Mouse (Mus musculus) urinary bladder, adult 2 months (tissue): Measurements from ENCODE around the gene Aldh1a1. TPM values are rescaled to one million over a fixed set of nuclear protein-coding genes. Genes with fewer than 3 reads are reported as not detected.
"Not testable (repeated sequence)": the region's sequence is repeated elsewhere in the genome, so short reads cannot be mapped to it uniquely, and the experiment has no call there.

ENCODE experiments used
- DNase-seq: peaks from one replicate; pipeline ENCODE4 v3.0.0; 2022; ENCODE audit warnings: low spot score
- polyA plus RNA-seq: library from polyadenylated mRNA; depleted of rRNA; stranded (reverse); fragments of >200 nt; gene quantifications from 2 replicates; pipeline ENCODE4 v1.2.3, GENCODE M21; 2012; rRNA removed

Gene Aldh1a1
- polyA plus RNA-seq, result 51.9 and 56.5 TPM in 2 replicates

DNA sequence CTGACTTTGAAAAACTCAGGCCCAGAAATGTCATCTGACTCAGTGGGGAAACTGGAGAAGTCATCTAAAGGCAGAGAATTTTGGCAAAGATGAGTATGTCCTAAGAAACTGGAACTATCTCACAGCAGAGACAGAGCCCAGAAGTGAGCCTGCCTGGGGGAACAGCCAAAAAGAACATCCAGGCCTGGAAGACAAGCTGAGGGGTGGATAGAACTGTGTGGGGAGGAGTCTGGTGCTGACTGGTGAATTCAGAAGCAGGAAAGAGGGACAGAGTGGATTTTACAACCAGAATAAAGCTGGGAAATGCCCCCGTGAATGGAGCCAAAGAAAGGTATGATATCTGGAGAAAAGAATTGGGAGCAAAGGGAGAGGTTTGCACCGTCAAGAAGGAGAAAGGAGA lies at the start of gene Aldh1a1:
Aldh1a1 (plus strand) TSS at position 225 of the 400 bp plus-strand sequence.
- no peak for DNase-seq

DNA sequence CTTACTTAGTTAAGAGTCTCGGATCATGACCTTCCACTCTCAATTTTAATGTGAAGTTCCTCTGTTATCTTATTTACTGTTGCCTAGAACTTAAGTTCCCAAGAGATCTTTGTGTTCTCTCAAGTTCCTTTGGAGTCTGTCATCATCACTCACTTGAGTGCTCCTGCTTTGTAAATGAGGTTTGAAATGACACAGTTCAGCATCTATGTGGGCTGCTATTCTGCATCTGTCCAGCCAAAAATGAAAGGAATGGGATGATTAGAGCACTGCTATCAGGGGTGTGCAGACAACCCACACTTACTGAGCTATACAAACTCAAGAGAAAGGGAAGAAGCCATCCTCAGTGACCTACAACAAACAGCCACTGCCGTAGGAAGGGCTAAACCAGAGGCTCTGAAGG lies 44.7 kb upstream of the Aldh1a1 start:
- no peak for DNase-seq

DNA sequence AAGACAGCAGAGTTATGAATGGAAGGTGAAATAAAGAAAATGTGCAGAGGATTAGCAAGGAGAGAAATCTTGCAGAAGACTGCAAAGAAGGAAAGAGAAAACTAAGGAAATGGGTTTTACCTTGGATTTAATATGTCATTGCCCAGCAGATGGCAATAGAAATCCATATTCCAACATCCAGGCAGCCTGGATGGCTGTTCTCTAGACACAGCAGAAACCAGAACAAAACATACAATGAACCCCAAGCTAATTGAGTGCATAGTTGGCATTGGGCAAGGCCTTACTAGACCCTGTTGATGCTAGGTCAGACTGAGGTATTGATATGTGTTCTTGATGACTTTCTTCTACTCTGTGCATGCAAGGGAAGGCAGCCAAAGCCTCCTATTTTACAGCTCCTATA lies 43.0 kb upstream of the Aldh1a1 start:
- no peak for DNase-seq

DNA sequence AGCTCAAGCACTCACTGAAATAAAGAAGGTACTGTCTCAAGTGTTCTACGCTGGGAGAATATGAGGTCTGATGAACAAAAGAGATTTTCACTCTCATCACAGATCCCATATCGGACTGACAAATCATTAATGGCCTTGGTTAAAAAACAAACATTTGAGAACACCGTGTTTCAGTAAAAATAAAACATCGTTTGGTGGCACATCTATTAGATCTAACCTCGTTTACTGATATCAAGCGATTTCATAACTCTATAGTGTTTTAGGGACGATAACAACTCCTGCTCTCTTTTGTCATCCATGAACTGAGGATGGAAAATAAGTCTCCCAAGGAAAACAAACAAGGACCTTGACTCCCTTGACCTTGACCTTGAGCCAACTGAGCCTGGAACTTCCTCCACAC lies 41.5 kb upstream of the Aldh1a1 start:
- DNase-seq, result no peak

DNA sequence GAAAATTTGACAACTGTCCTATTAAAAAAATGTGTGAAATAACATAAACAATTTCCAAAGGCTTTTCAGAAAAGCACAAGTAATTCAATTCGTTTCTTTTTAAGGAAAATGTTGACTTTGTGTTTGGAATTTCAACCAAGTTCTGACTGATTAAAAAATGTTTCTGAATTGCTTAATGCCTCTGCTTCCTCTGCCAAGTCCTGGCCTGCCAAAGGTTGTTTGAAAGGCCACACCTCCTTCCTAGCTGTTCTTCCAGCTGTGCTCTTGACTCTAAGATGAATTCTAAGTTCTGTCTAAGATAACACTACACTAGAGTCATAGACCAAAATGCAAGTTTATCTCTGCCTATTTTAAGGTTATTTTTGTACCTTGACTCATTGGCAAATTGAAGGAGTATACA lies 8.0 kb upstream of the Aldh1a1 start:
- no peak for DNase-seq

DNA sequence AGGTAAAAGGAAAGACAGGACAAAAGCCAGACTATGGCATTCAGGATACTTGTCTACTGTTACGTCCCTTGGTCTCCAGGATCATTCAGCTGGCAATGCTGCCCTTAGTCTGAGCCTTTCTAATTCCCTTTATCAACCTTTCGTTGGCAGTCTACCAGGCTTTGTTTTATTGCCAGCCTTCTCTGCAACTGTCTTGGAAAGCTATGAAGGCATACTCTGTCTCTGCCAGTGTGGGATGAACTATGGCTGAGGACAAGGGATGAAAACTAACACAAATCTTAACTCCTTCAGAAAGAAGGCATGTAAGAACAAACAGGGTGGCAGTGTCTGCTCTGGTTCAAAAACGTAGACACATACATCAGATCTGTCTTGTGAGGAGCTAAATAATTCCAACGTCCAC lies 565 bp upstream of the Aldh1a1 start:
- no peak for DNase-seq

DNA sequence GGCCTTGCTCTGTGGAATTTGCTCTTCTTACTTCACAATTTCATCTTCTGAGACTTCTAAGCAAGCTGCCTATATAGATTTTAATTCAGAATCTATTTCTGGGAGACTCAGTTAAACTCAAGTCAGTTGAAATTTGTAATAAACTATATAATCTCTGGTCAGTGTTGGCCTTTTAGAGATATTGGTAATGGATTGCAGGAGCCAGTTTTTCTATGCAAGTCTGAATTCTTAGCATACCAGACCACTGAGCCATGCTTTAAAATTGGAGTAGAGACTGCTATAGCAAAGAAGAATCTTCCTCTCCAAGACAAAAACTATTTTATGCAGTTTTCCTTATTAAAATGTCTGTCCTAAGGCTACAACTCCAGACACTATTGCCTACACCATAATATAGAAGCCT lies 4.0 kb downstream of the Aldh1a1 start:
- no peak for DNase-seq

DNA sequence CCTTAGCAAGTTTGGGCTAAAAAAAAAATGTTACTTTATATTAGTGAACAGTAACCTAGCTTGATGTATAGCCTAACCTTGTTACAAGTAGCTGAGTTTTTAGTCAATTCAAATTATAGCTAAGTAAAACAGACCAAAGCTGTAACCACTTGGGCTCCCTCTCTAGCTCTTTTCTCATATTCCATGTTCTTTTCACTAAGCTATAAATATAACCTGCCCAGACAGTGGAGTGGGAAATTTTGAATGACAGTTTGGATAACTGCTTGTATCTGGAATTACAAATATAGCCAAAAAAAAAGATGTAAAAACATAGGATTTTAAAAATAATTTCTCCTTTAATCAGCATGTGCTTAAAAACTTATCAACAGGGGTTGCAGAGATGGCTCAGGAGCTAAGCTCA lies 12.8 kb downstream of the Aldh1a1 start:
- DNase-seq, result no peak

DNA sequence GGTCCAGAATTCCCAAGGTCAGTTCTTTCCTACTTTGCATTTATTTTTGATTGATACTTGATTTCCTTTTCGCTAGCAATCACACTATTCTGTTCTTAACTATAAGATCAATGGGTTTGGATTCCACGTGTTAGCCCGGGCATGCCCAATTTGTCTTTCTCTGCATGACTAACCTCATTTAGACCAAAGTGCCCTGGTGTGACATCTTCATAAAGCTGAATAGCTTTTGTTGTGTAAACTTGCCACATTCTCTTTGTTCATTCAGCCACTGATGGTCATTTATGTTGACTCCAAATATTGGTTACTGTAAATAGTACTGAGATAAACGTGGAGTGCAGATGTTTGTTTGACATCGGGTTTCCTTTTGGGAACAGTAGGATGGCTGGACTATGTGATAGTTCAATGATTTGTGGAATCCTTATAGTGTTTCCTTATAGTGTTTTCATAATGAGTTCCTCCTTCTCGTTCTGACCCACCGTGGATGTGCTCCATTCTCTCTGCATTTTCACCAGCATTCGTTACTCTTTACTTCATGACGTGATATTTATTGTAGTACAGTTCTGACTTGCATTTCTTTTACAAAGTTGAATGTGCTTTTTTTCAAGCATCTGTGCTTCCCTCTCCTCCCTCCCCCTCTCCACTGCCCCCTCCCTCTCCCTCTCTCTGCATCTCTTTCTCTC lies 14.6 kb downstream of the Aldh1a1 start:
- no peak for DNase-seq

DNA sequence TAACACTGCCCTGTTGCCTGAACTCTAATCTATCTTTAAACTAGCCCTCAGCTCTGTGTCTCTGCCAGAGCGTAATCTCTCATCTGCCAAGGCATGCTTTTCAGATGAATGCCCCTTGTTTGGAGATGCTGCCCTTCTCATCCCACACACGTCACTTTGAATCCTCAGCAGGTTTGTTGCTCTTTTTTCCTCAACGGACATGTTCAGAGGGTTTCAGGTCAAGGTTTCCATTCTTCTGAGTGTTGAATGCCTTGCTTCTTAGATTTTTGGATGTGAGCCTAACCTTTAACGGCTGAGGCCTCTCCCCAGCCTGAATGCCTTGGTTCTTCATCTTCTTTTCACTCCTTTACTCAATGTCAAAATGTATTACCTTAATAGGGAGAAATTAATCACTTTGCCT lies 16.1 kb downstream of the Aldh1a1 start:
- DNase-seq, result no peak

DNA sequence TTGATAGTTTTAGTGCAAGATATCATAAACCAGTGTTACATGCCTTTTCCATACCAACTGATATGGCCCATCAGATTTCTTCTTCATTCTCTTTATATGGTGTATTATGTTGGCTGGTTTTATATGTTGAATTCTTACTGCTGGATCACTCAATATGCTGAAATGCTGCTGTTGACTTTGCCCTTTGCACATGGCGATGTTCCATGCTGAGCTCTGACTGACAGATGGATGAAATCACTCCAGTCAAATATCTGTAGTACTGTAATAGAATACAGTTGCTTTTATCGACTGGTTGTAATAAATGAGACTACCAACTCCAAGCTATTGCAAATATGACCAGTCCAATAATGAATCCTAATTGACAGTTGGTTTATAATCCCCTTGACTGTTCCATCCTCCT lies 19.5 kb downstream of the Aldh1a1 start:
- no peak for DNase-seq

DNA sequence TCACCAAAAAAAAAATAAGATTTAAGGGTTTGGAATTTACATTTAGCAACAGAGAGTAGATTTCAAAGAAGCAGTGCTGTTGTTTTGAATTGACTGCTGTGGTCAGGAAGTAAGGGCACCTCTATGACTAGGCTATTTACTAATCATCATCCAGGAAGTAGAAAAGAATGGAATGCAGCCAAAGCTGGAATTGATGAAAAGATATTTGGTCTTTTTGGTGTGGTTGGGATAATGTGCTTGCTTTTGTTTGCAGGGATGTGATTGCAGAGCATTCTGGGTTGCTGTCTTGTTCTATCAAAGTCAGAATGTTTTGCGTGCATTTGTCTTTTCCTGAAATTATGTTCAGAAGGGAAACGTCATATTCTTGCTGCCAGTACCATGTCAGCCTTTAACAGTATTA lies 20.7 kb downstream of the Aldh1a1 start:
- DNase-seq, result no peak

DNA sequence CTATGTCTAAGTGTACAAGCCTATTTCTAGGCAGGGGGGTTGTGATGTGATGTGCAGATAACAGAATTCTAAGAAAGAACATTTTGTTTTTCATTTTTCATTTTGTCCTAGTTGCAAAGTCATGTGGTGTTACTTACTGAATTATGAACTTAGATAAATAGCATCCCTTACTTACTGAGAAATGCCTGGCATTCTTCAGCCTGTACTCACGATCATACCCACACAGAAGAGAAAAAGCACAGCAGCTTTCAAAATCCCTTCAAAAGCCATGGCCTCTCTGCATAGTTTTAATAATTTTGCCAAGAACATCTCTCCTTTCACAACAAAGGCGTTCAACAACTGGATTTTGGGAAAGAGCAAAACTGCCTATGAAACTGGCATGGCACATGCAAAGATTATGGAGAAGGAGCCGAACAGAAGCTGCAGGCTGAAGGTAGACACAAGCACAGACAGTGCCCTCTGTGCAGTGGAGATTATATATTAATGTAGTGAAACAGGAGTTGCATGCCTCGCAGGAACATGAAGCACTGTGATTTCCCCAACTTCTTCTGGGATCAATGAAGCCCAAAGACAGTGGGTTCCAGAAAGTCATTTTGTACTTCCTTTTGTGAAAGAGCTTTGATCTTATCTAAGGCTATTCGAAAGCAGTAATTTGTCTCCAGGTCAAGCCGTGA lies 21.3 kb downstream of the Aldh1a1 start:
- no peak for DNase-seq

DNA sequence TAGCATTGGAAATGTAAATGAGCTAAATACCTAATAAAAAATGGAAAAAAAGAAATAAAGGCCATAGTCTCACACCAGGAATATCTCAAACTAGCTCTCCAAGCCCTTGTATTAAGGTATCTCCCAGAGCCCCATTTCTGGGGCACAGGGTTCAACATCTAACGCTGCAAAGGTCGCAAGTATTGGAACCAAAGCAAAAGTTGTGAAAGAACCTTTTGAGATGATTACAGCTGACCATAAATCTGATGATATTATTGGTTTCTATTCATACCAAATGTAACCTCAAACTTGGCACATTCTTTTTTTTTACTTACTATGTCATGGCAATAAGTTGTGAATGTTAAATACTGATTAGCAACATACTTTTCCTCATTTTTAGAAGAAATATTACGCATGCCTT lies 24.0 kb downstream of the Aldh1a1 start:
- DNase-seq, result no peak

DNA sequence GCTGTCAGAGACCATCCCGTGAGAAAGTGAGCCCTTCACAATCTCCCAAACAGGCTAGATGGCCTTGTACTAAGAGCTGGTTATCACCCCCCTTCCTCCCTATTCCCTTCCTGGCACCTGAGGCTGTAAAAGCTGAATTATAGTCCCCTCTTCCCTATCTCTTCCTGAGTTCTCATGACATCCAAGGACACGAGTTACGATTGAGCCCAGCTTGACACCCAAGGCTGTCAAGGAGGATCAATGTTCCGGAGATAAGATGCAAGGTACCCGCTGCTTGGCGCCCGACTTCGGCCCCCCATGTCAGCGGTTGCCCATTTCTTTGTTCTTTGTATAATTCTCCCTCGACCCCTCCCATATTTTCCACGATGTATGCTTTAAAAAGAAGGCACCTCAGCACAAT lies 36.6 kb downstream of the Aldh1a1 start:
- DNase-seq, result not testable (repeated sequence)

DNA sequence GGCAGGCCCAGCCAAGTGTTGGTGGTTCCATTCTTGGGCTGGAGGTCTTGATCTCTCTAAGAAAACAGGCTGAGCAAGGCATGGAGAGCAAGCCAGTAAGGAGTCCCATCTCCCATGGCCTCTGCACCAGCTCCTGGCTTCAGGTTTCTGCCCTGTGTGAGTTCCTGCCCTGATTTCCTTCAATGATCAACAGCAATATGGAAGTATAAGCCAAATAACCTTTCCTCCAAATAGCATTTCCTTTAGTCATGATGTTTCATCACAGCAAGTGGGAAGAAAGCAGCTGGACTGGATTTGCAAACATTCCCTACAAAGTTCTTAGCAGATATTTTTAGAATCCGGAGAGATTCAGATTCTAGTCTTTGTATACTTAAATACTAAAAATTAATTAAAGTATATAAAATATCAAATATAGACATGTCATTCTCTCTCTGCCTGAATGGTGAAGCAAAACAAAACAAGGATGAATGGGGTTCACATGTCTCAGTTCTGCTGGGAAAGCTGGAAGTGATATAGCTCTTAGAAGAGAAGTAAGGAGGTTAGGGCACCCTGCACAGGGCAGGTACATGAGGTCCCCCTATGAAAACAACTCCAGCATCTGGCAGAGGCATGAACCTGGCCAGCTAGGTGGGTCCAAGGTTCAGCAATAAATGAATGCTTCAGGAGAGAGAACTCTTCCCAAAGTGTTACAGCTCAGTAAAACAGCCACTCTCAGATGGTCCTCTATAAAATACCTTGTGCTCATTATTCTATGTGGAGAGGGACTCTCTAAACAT lies 37.6 kb downstream of the Aldh1a1 start:
- DNase-seq, result no peak

DNA sequence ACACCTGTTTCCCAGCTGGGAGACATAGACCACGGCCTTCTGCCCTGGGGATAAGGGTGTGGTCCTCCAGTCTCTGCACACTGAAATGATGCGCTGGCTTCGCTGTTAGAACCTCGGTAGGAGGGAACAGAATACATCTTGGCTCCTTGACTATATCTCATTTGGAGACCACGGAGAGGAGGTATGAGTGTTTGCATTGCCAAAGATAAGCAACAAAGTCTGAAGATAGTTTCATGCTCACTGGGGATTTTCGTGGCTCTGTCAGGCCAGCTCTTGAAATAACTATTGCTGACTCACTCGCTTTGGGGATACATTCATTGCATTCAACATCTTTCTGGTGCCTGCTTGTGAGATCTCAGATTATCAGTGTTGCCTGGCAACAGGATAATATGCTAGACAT lies 44.0 kb downstream of the Aldh1a1 start:
- no peak for DNase-seq

DNA sequence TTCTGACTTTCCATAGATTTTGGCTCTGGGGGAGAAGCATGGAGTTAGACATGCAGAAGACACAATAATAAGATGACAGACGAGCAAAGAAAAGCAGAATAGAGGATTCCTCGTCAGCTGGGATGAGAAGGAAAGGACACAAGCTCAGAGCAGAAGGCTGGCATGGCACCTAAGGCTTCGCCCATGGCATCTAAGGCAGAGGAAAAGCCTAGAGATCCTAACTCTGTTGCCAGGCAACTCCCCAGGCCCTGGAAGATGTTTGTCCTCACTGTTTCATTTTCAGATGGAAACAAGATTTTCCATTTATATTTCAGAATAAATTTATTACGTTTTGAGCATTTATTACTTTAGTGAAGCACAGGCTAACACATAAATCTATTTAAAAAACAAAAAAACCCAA lies 48.5 kb downstream of the Aldh1a1 start:
- DNase-seq, result no peak

DNA sequence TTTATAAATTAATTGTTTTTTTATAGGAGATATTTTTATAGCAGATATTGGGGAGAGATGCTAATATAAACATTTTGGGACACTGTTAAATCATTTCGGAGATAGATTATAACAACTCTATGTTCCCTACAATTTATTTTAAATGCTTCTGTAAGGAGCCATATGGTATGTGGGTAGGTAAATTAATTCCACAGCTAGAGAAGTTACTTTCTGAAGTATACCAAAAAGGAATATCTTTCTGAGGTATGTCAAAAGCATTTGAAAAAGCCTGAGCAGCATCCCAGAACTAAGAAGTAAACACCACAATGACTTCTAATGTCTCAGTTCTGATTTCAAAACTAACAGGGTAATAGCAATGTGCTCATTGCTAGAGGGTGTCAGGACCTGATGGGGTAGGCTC lies 49.4 kb downstream of the Aldh1a1 start:
- DNase-seq, result no peak

DNA sequence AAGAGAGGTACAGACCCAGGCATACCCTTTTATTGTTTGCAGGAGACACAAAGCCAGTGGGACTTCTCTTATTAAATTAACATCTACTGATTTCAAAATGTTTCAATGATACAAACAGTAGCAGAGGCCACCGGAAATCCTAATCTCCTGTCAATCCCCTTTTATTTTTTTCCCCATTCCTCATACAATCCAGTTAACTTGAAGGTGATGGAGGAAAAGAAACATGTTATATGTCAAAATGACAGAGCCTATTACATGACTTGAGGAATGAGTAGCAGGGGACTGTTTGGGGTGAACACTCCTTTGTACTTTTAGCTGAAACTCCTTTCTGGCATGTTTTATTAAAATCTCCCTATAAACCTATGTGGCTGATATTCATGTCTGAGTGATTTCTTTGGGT lies 51.3 kb downstream of the Aldh1a1 start:
- no peak for DNase-seq

DNA sequence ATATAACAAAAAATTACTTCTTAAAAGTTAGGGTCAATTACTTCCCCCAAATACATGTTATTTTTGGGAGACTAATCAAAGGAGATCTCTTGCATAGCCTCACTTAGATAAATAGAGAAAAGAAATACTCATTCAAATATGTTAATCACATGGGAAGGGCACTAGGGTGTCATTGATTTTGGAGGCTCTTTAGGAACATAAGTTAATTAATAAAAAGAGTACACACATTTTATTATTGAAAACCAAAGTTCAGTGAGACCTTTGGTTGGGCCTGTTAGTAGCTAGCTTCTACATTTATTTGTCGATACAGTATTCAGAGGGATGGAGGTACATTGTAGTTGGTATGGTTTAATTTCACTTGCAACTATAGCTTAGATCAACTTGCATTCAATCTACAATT lies 52.4 kb downstream of the Aldh1a1 start:
- no peak for DNase-seq

DNA sequence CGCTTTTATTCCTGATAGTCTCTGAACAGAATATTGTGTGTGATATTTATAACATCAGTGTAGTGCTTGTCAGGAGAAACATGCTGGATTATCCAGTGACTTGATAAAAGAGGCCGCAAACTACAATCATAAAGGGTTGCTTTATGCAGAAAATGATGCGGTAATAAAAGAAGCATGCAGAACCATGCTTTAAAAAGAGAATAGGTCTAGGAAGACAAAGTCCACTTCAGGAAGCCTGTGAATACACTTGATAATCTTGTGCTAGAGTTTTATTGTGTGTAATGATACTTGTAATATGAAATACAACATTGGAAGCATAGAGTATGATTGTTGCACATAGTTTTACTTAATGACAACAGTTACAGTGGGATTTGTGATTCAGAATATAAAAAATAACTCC lies 54.5 kb downstream of the Aldh1a1 start:
- no peak for DNase-seq

DNA sequence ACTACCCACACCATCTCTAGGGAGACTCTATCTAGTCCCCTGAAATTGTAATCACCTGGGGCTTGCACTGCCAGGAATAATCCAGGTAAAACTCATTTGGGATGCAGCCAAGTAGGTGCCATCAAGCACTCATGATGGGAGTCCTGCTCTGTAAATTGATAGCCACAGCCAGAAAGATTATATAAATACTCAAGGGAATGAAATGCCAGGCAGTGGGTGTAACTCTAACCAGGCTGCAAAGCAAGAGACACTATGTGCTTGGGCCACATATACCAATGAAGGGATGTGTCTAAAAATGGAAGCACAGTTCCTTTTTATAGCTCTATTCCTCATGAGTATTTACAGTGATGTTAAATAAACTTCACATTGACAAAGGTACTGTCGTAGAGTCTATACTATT lies 56.9 kb downstream of the Aldh1a1 start:
- no peak for DNase-seq
